ENCODE assay signal across 9 mouse cellular contexts in the genomic region with DNA sequence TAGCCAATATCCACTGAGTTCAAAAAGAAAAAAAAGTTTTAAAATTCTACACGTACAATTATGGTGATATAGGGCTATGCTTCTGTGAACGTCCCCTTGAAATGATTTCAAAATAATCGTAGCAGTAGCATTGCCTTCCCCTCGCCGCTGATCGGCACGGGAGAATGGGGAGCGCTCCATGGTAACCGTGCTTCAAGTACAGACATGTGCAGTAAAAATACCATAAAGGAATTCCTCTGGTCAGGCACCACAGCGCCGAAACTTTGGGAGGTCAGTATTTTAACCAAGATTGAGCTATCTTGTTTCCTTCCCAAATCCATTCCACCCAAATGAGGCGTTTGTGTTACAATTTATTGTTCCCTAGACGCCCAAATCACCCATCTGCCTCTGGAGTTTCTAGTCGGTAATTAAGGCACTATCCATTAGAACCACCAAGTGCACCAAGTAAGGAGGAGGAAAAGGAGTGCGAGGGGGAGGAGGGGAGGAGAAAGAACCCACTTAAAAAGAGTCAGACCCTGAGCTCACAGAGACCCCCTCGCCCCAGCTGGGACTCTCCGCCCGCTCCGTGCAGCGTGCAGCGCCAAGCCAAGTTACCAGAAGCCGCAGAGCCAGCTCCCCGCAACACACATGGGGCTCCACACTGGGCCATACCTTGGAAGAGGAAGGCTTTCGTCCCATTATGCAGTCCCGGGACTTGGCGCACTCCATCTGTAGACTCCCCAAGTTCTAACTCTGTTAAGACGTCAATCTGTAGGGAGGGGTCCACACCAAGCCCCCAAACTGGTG. TPM values are rescaled to one million over a fixed set of nuclear protein-coding genes. Genes with fewer than 3 reads are reported as not detected.
DNase-seq lines count a peak whose midpoint lies in the region; ATAC-seq and TF ChIP-seq lines count a peak whose summit lies in the region.
"Had no signal": no experiment of that assay in that cellular context is flagged by ENCODE, and none has a peak within 500 bp of the region (broad histone marks: within the 10 kb centered on the region; RNA-seq: fewer than 3 reads in every experiment).

No protein-coding gene starts in this region.

- H3K9ac ChIP-seq in heart, embryonic 12.5 days = no peak overlapping the region
- H3K9ac ChIP-seq in forebrain, postnatal 0 days = peak overlapping the region; percentile 91
- H3K9ac ChIP-seq in midbrain, embryonic 14.5 days (replicated peaks; ENCODE audit: low read length) = peak overlapping the region; percentile 85

- WGBS in heart, embryonic 12.5 days = 6% methylated on average over 27 of the region's 27 CpGs
- WGBS in forebrain, postnatal 0 days = 2% methylated on average over 27 of the region's 27 CpGs
- WGBS in midbrain, embryonic 14.5 days = 1% methylated on average over 27 of the region's 27 CpGs

- DNase-seq in heart, postnatal 14 days = no peak
- peak; percentile 73 for DNase-seq in brain, embryonic 14.5 days (ENCODE audit: low read depth)
- peak; percentile 69 for DNase-seq in forebrain, postnatal 0 days
- peak; percentile 68 for DNase-seq in midbrain, embryonic 14.5 days
- no peak for DNase-seq in layer of hippocampus, postnatal 25 days (ENCODE audit: extremely low spot score in 1 of 2, low spot score in 1 of 2)
- no peak for DNase-seq in frontal cortex, postnatal 25 days (ENCODE audit: low spot score in 2 of 2)
- no peak for DNase-seq in yolk sac, embryonic 10.5 days (ENCODE audit: low spot score)

- no peak for ATAC-seq in heart, embryonic 12.5 days (ENCODE audit: insufficient number of reproducible peaks, low FRiP score)
- peak; percentile 26; the same call in 1 of the 2 replicates for ATAC-seq in forebrain, postnatal 0 days
- no peak for ATAC-seq in midbrain, embryonic 14.5 days (ENCODE audit: low FRiP score, low TSS enrichment)

- H3K4me3 ChIP-seq in heart, embryonic 12.5 days = peak overlapping the region; percentile 54
- H3K4me3 ChIP-seq in forebrain, postnatal 0 days (ENCODE audit: low read depth, low read length) = peak overlapping the region; percentile 83
- H3K4me3 ChIP-seq in midbrain, embryonic 14.5 days (replicated peaks; ENCODE audit: low read depth, low read length) = peak overlapping the region; percentile 75
- H3K4me3 ChIP-seq: erythroblast, embryonic 14.5 days had no signal

- H3K27me3 ChIP-seq in heart, embryonic 12.5 days (replicated peaks) = peaks cover 45% of the 10 kb centered on the region
- no peaks in the 10 kb centered on the region for H3K27me3 ChIP-seq in forebrain, postnatal 0 days (ENCODE audit: insufficient read depth, low read length)
- no peaks in the 10 kb centered on the region for H3K27me3 ChIP-seq in midbrain, embryonic 14.5 days (ENCODE audit: control insufficient read depth, insufficient read depth, low read length)

- no peak for TF ChIP-seq POLR2A in brain, embryonic 14.5 days (IDR thresholded peaks at IDR 0.05; ENCODE audit: borderline replicate concordance, extremely low read depth, insufficient read depth, insufficient read length, poor library complexity, severe bottlenecking)

- no peak overlapping the region for H3K27ac ChIP-seq in heart, embryonic 12.5 days (ENCODE audit: poor library complexity, severe bottlenecking)
- H3K27ac ChIP-seq in forebrain, postnatal 0 days (ENCODE audit: low read depth, low read length) = peak overlapping the region; percentile 96
- peak overlapping the region; percentile 93 for H3K27ac ChIP-seq in midbrain, embryonic 14.5 days (replicated peaks; ENCODE audit: low read depth, low read length)

- H3K4me1 ChIP-seq in heart, embryonic 12.5 days (replicated peaks) = peaks cover 19% of the 10 kb centered on the region
- H3K4me1 ChIP-seq in forebrain, postnatal 0 days (ENCODE audit: insufficient read depth) = no peaks in the 10 kb centered on the region
- peaks cover 12% of the 10 kb centered on the region for H3K4me1 ChIP-seq in midbrain, embryonic 14.5 days (ENCODE audit: control insufficient read depth, insufficient read depth, low read length)

- intact Hi-C loops in heart, postnatal 14 days (cut with DNase I) = no loop called here

- H3K36me3 ChIP-seq in heart, embryonic 12.5 days = no peaks in the 10 kb centered on the region
- no peaks in the 10 kb centered on the region for H3K36me3 ChIP-seq in forebrain, postnatal 0 days (ENCODE audit: insufficient read depth)
- no peaks in the 10 kb centered on the region for H3K36me3 ChIP-seq in midbrain, embryonic 14.5 days (ENCODE audit: control insufficient read depth, insufficient read depth, low read length)

- peak overlapping the region; percentile 91 for H3K4me2 ChIP-seq in heart, embryonic 12.5 days
- H3K4me2 ChIP-seq in forebrain, postnatal 0 days (ENCODE audit: low read depth) = peak overlapping the region; percentile 74
- peak overlapping the region; percentile 79 for H3K4me2 ChIP-seq in midbrain, embryonic 14.5 days (ENCODE audit: low read length)

- H3K9me3 ChIP-seq in heart, embryonic 12.5 days (replicated peaks) = no peaks in the 10 kb centered on the region
- no peaks in the 10 kb centered on the region for H3K9me3 ChIP-seq in forebrain, postnatal 0 days (ENCODE audit: low read length)
- H3K9me3 ChIP-seq in midbrain, embryonic 14.5 days (ENCODE audit: control insufficient read depth, low read length) = no peaks in the 10 kb centered on the region

- TF ChIP-seq CTCF in brain, embryonic 14.5 days (IDR thresholded peaks at IDR 0.05; ENCODE audit: borderline replicate concordance, extremely low read depth, insufficient read depth, insufficient read length) = no peak
- TF ChIP-seq CTCF in forebrain, postnatal 0 days (IDR thresholded peaks at IDR 0.05; ENCODE audit: low read depth) = 0 out of 2 replicates have a peak, but pooled peaks have one; percentile 3

RNA-seq across cellular contexts. Expression of a gene that starts 1.5 kb away (rescaled TPM):
- 0.74 and 0.93 TPM in 2 replicates for polyA plus RNA-seq in heart, embryonic 12.5 days (2016; fragmentation: Nextera tagmentation; extraction: Ambion mirVana)
- under 1 TPM; 0.10 to 0.17 TPM for total RNA-seq in heart, postnatal 14 days (2021)
- 125 and 168 TPM in 2 replicates for polyA plus RNA-seq in brain, embryonic 14.5 days (2012; rRNA removed)
- 303 and 327 TPM in 2 replicates for total RNA-seq in forebrain, postnatal 0 days (2014; rRNA removed)
- polyA plus RNA-seq in forebrain, postnatal 0 days (2015; fragmentation: Nextera tagmentation; extraction: Ambion mirVana) = 237 and 258 TPM in 2 replicates
- 136 and 170 TPM in 2 replicates for polyA plus RNA-seq in midbrain, embryonic 14.5 days (2014; fragmentation: Nextera tagmentation; extraction: Ambion mirVana)
- total RNA-seq in layer of hippocampus, postnatal 25 days (2021) = 100 to 1,000 TPM; 808 to 815 TPM
- polyA plus RNA-seq: erythroblast, embryonic 14.5 days had no signal

Comparison
In these comparisons a context has a peak if more than half of its experiments do, and no peak if none do; other contexts are left out.
1. DNase-seq: peak in brain, embryonic 14.5 days (single experiment), forebrain, postnatal 0 days (single experiment) and midbrain, embryonic 14.5 days (single experiment); none in heart, postnatal 14 days (0 of 2), layer of hippocampus, postnatal 25 days (0 of 2), frontal cortex, postnatal 25 days (0 of 2) and yolk sac, embryonic 10.5 days (single experiment).
2. RNA of a gene that starts 1.5 kb away (polyA plus RNA-seq): 237 to 258 TPM in forebrain, postnatal 0 days, 136 to 170 TPM in midbrain, embryonic 14.5 days and 125 to 168 TPM in brain, embryonic 14.5 days; 0.74 to 0.93 TPM in heart, embryonic 12.5 days; every median in the first group is over 10 times any median in the second.
3. Peak in every context shown above with its lines, with median percentiles within 50 percentile points of each other: H3K4me2 ChIP-seq and H3K4me3 ChIP-seq.